Mouse (Mus musculus) midbrain, postnatal 0 days (tissue): Measurements from ENCODE around the gene Galp. TPM values are rescaled to one million over a fixed set of nuclear protein-coding genes. Genes with fewer than 3 reads are reported as not detected.
"Not testable (repeated sequence)": the region's sequence is repeated elsewhere in the genome, so short reads cannot be mapped to it uniquely, and the experiment has no call there.

ENCODE experiments used
- ATAC-seq: fragments of 200-750 bp; cut with Nextera tagmentation; 2 replicates; pipeline ENCODE4 v1.8.0; 2017; ENCODE audit warnings: moderate number of reproducible peaks, mild to moderate bottlenecking, moderate TSS enrichment, moderate library complexity; ENCODE audit not compliant: low FRiP score
- DNase-seq: peaks from one replicate; pipeline ENCODE4 v3.0.0-alpha.2; 2015; ENCODE audit warnings: low spot score
- H3K27ac ChIP-seq: fragments of 300-500 bp; sonication (generic); 2 replicates; pipeline ENCODE4 v1.5.1; 2014; ENCODE audit warnings: low read depth, mild to moderate bottlenecking, low read length, mixed read lengths
- H3K27me3 ChIP-seq: fragments of 300-500 bp; sonication (generic); 2 replicates; pipeline ENCODE4 v1.6.1; 2014; ENCODE audit warnings: low read length, control low read depth, mixed read lengths; ENCODE audit not compliant: insufficient read depth
- H3K36me3 ChIP-seq: fragments of 300-500 bp; sonication (generic); 2 replicates; pipeline ENCODE4 v1.6.1; 2014; ENCODE audit warnings: low read length, control low read depth, mixed read lengths; ENCODE audit not compliant: insufficient read depth
- H3K4me1 ChIP-seq: fragments of 300-500 bp; sonication (generic); 2 replicates; pipeline ENCODE4 v1.6.1; 2014; ENCODE audit warnings: mild to moderate bottlenecking, control low read depth, antibody characterized with exemption, low read length, mixed read lengths; ENCODE audit not compliant: insufficient read depth
- H3K4me2 ChIP-seq: fragments of 300-500 bp; sonication (generic); 2 replicates; pipeline ENCODE4 v1.6.1; 2014; ENCODE audit warnings: low read depth, mild to moderate bottlenecking, low read length, mixed read lengths; ENCODE audit not compliant: poor library complexity, severe bottlenecking
- H3K4me3 ChIP-seq: fragments of 300-500 bp; sonication (generic); 2 replicates; pipeline ENCODE4 v1.5.1; 2014; ENCODE audit warnings: low read depth, mild to moderate bottlenecking, low read length, moderate library complexity
- H3K9ac ChIP-seq: fragments of 300-500 bp; sonication (generic); replicated peaks from 2 replicates; pipeline ENCODE4 v1.6.1; 2014; ENCODE audit warnings: mild to moderate bottlenecking, low read length, moderate library complexity, mixed read lengths; ENCODE audit not compliant: poor library complexity, severe bottlenecking
- H3K9me3 ChIP-seq: fragments of 300-500 bp; sonication (generic); 2 replicates; pipeline ENCODE4 v1.6.1; 2016; ENCODE audit warnings: low read length, control low read depth
- CTCF ChIP-seq: IDR thresholded peaks from 2 replicates; pipeline ENCODE4 v1.5.1; 2016; ENCODE audit warnings: antibody characterized with exemption, mild to moderate bottlenecking
- WGBS: fragments of 180-500 bp; shearing (Covaris S2); extraction: QIAGEN DNeasy Blood & Tissue Kit; methylation state at CpG from one replicate; pipeline ENCODE4 v1.1.7; 2014; 5-methylcytosine and 5-hydroxymethylcytosine counted together
- polyA plus RNA-seq: library from polyadenylated mRNA; unstranded; fragments of >200 nt; fragmentation: Nextera tagmentation; extraction: Ambion mirVana; gene quantifications from 2 replicates; pipeline ENCODE4 v1.2.1, GENCODE M21; 2015
- total RNA-seq: library from RNA; depleted of rRNA; stranded (reverse); fragments of >200 nt; gene quantifications from 2 replicates; pipeline ENCODE4 v1.2.3, GENCODE M21; 2014

Gene Galp
- total and polyA plus RNA-seq, 2 experiments from 2014 or later = not detected

GRCm38 (mm10) chr7:6189542-6189941 is 7.3 kb upstream of the Galp start:
- Histone ChIP-seq H3K4me3 (no peak overlapping the region), H3K4me2 (no peak overlapping the region), H3K27me3 (no peaks in the 10 kb centered on the region), H3K36me3 (peaks cover 48% of the 10 kb centered on the region), H3K9ac (no peak overlapping the region), H3K4me1 (no peaks in the 10 kb centered on the region), H3K27ac (no peak overlapping the region), H3K9me3 (no peaks in the 10 kb centered on the region)
- peak; percentile 41 for TF ChIP-seq CTCF
- ATAC-seq = no peak
- no peak for DNase-seq
- 50% methylated on average over 44 of the region's 45 CpGs for WGBS

DNA sequence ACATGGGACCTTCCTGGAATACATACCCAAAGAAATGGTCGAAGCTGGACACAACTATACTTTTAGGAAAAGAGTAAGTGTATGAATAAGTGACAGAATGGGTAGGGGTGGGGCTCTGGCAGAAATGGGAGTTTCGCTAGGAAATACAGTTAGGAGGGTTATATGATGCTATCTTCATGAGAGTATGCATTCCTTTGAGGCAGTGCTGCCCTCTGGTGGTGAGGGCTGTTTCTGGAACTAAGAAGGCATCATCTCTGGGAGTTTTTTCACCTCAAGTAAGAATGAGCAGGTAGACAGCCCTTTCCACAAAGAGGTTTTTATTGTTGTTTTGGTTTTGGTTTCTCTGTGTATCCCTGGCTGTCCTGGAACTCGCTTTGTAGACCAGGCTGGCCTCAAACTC is 5.5 kb upstream of the Galp start:
- no peaks in the 10 kb centered on the region for H3K9me3 ChIP-seq
- 46% methylated on average over 3 of the region's 3 CpGs for WGBS
- H3K4me2 ChIP-seq = no peak overlapping the region
- peak; percentile 80 for TF ChIP-seq CTCF
- no peaks in the 10 kb centered on the region for H3K27me3 ChIP-seq
- no peak overlapping the region for H3K9ac ChIP-seq
- H3K27ac ChIP-seq = no peak overlapping the region
- ATAC-seq = no peak
- H3K4me1 ChIP-seq = no peaks in the 10 kb centered on the region
- H3K4me3 ChIP-seq = no peak overlapping the region
- peaks cover 36% of the 10 kb centered on the region for H3K36me3 ChIP-seq
- DNase-seq = peak; percentile 58

- H3K4me1 ChIP-seq = no peaks in the 10 kb centered on the region
- no peak overlapping the region for H3K9ac ChIP-seq
- H3K9me3 ChIP-seq = no peaks in the 10 kb centered on the region
- no peak overlapping the region for H3K4me2 ChIP-seq
- no peak overlapping the region for H3K4me3 ChIP-seq
- ATAC-seq = peak; percentile 77
- H3K36me3 ChIP-seq = peaks cover 11% of the 10 kb centered on the region
- H3K27ac ChIP-seq = no peak overlapping the region
- 16% methylated on average over 5 of the region's 5 CpGs for WGBS
- peak; percentile 85 for TF ChIP-seq CTCF
- peak; percentile 70 for DNase-seq
- no peaks in the 10 kb centered on the region for H3K27me3 ChIP-seq
Measured at GRCm38 (mm10) chr7:6194129-6194528, 2.8 kb upstream of the Galp start.

- ATAC-seq = no peak
- no peaks in the 10 kb centered on the region for H3K9me3 ChIP-seq
- TF ChIP-seq CTCF = peak; percentile 45
- H3K27ac ChIP-seq = no peak overlapping the region
- DNase-seq = no peak
- WGBS = 50% methylated on average over 2 of the region's 2 CpGs
- no peaks in the 10 kb centered on the region for H3K27me3 ChIP-seq
- H3K36me3 ChIP-seq = no peaks in the 10 kb centered on the region
- H3K4me3 ChIP-seq = no peak overlapping the region
- H3K4me2 ChIP-seq = no peak overlapping the region
- no peak overlapping the region for H3K9ac ChIP-seq
- H3K4me1 ChIP-seq = no peaks in the 10 kb centered on the region
Measured at GRCm38 (mm10) chr7:6195777-6196176, 1.1 kb upstream of the Galp start.

- Histone ChIP-seq H3K4me3 (no peak overlapping the region), H3K9me3 (no peaks in the 10 kb centered on the region), H3K9ac (no peak overlapping the region), H3K27me3 (no peaks in the 10 kb centered on the region), H3K4me1 (no peaks in the 10 kb centered on the region), H3K4me2 (no peak overlapping the region), H3K36me3 (no peaks in the 10 kb centered on the region), H3K27ac (no peak overlapping the region)
- no peak for ATAC-seq
- no peak for DNase-seq
- WGBS = 83% methylated on average over 3 of the region's 3 CpGs
- TF ChIP-seq CTCF = no peak
Measured at GRCm38 (mm10) chr7:6204200-6204599, 7.3 kb downstream of the Galp start.

DNA sequence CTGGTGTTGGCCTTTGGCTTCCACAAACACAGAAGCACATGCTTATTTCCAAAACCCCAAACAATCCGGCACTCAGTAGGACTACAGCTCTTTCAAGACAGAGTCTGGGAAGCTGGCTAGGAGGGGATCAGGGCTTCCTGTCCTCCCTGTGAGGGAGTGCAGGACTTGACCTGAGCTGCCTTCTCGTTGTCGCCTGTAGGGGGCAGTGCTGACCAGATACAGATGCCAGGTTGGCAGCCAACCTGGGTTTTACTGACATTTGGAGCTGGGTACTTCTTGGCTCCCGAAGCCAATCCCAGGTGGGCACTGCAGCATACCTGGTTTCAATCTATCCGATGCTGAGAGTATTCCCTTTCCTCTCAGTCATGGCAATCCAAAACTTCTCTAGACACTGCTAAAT is 16.3 kb downstream of the Galp start:
- DNase-seq = no peak
- Histone ChIP-seq H3K4me3 (no peak overlapping the region), H3K4me1 (no peaks in the 10 kb centered on the region)

DNA sequence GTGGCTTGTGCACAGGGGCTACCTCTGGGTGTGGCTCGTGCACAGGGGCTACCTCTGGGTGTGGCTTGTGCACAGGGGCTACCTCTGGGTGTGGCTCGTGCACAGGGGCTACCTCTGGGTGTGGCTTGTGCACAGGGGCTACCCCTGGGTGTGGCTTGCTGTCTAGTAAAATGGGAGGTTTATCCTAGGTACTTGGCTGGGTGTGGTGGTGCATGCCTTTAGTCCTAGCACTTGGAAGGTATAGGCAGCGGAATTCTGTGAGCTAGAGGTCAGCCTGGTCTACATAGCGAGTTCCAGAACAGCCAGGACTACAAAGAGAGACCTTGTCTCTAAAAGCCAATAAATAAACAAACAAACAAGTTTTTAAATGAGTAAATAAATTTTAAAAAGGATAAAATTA is 17.8 kb downstream of the Galp start:
- H3K9me3 ChIP-seq, ATAC-seq, H3K4me1 ChIP-seq, H3K4me2 ChIP-seq, H3K4me3 ChIP-seq, H3K27ac ChIP-seq, DNase-seq, H3K27me3 ChIP-seq, H3K9ac ChIP-seq, H3K36me3 ChIP-seq: not testable (repeated sequence)
- 75% methylated on average over 3 of the region's 4 CpGs for WGBS

More for the DNA sequence above, 16.3 kb downstream of the Galp start:
- ATAC-seq = no peak
- WGBS = 49% methylated on average over 5 of the region's 5 CpGs
- H3K27me3 ChIP-seq = no peaks in the 10 kb centered on the region
- H3K36me3 ChIP-seq = no peaks in the 10 kb centered on the region
- no peak overlapping the region for H3K27ac ChIP-seq
- TF ChIP-seq CTCF = no peak; the same call in 1 of the 2 replicates
- H3K4me2 ChIP-seq = no peak overlapping the region
- no peak overlapping the region for H3K9ac ChIP-seq
- H3K9me3 ChIP-seq = no peaks in the 10 kb centered on the region
